Mouse (Mus musculus) olfactory bulb, adult 2 months (tissue): Measurements from ENCODE around the gene Rhbdl1. TPM values are rescaled to one million over a fixed set of nuclear protein-coding genes. Genes with fewer than 3 reads are reported as not detected.

ENCODE experiments used
- H3K27ac ChIP-seq: fragments of 200-500 bp; 2 replicates; pipeline ENCODE4 v1.5.1; 2012; ENCODE audit warnings: low read depth, low read length; ENCODE audit not compliant: insufficient read depth
- H3K4me1 ChIP-seq: fragments of 200-500 bp; 2 replicates; pipeline ENCODE4 v1.6.1; 2012; ENCODE audit warnings: low read length; ENCODE audit not compliant: control insufficient read depth, insufficient read depth
- H3K4me3 ChIP-seq: fragments of 200-500 bp; 2 replicates; pipeline ENCODE4 v1.5.1; 2012; ENCODE audit warnings: mild to moderate bottlenecking, low read depth, low read length, moderate library complexity; ENCODE audit not compliant: insufficient read depth
- CTCF ChIP-seq: fragments of 200-500 bp; IDR thresholded peaks from 2 replicates; pipeline ENCODE4 v1.5.1; 2012; ENCODE audit warnings: low read depth, mild to moderate bottlenecking, low read length, moderate library complexity; ENCODE audit not compliant: insufficient read depth
- POLR2A ChIP-seq: fragments of 200-500 bp; IDR thresholded peaks from 2 replicates; pipeline ENCODE4 v1.6.1; 2012; ENCODE audit warnings: mild to moderate bottlenecking, low read depth, low read length, moderate library complexity; ENCODE audit not compliant: insufficient read depth
- WGBS: fragments of 180-500 bp; shearing (Covaris S2); methylation state at CpG from one replicate; pipeline ENCODE4 v1.1.7; 2018; 5-methylcytosine and 5-hydroxymethylcytosine counted together
- polyA plus RNA-seq: library from polyadenylated mRNA; stranded (reverse); fragments of >200 nt; gene quantifications from 2 replicates; pipeline ENCODE4 v1.2.4, GENCODE M21; 2012; ENCODE audit warnings: low replicate concordance; ENCODE audit not compliant: missing spikeins, insufficient read depth, insufficient read length

Gene Rhbdl1
- polyA plus RNA-seq, 1 experiment = not detected

GRCm38 (mm10) chr17:25795609-25796092, 41.4 kb downstream of the Rhbdl1 start, which contains the start of gene AC134908.4:
Gene AC134908.4 (minus strand): TSS chr17:25795659.
- TF ChIP-seq POLR2A (no peak), CTCF (no peak)
- peak within 1 kb of the TSS; percentile 73 for H3K27ac ChIP-seq
- H3K4me3 ChIP-seq = peak within 1 kb of the TSS; percentile 54
- WGBS = 40% methylated on average over 6 of the region's 6 CpGs
- H3K4me1 ChIP-seq = peaks cover 39% of the 10 kb centered on the region

GRCm38 (mm10) chr17:25794998-25795397, 42.1 kb downstream of the Rhbdl1 start:
- TF ChIP-seq POLR2A = no peak
- no peak for TF ChIP-seq CTCF
- Histone ChIP-seq H3K4me1 (peaks cover 41% of the 10 kb centered on the region), H3K27ac (peak overlapping the region; percentile 70), H3K4me3 (peak overlapping the region; percentile 17)
- 52% methylated on average over 17 of the region's 17 CpGs for WGBS

GRCm38 (mm10) chr17:25794197-25794596, 42.9 kb downstream of the Rhbdl1 start:
- no peak for TF ChIP-seq CTCF
- no peak for TF ChIP-seq POLR2A
- Histone ChIP-seq H3K27ac (no peak overlapping the region), H3K4me3 (no peak overlapping the region), H3K4me1 (peaks cover 41% of the 10 kb centered on the region)
- WGBS = 20% methylated on average over 13 of the region's 13 CpGs

GRCm38 (mm10) chr17:25792615-25793014, 44.5 kb downstream of the Rhbdl1 start, which contains the start of gene Fam173a:
Gene Fam173a (minus strand): TSS chr17:25792901.
- peak within 1 kb of the TSS; percentile 84 for H3K4me3 ChIP-seq
- under 1% methylated on average over 14 of the region's 14 CpGs for WGBS
- peaks cover 41% of the 10 kb centered on the region for H3K4me1 ChIP-seq
- peak within 1 kb of the TSS; percentile 98 for H3K27ac ChIP-seq
- TF ChIP-seq POLR2A = no peak
- TF ChIP-seq CTCF = no peak

GRCm38 (mm10) chr17:25791843-25792527, 45.1 kb downstream of the Rhbdl1 start:
- WGBS = under 1% methylated on average over 45 of the region's 45 CpGs
- Histone ChIP-seq H3K27ac (peak overlapping the region; percentile 98), H3K4me1 (peaks cover 41% of the 10 kb centered on the region), H3K4me3 (peak overlapping the region; percentile 84)
- TF ChIP-seq POLR2A (peak; percentile 49; the same call in 1 of the 2 replicates), CTCF (no peak)

- 16% methylated on average over 19 of the region's 19 CpGs for WGBS
- TF ChIP-seq CTCF (no peak), POLR2A (no peak)
- peak overlapping the region; percentile 98; the same call in 1 of the 2 replicates for H3K27ac ChIP-seq
- H3K4me1 ChIP-seq = peaks cover 37% of the 10 kb centered on the region
- peak overlapping the region; percentile 84 for H3K4me3 ChIP-seq
Measured at GRCm38 (mm10) chr17:25791320-25791842, 45.7 kb downstream of the Rhbdl1 start.

- TF ChIP-seq CTCF (no peak), POLR2A (no peak)
- no peak overlapping the region for H3K27ac ChIP-seq
- 94% methylated on average over 9 of the region's 9 CpGs for WGBS
- H3K4me3 ChIP-seq = no peak overlapping the region
- H3K4me1 ChIP-seq = peaks cover 25% of the 10 kb centered on the region
Measured at GRCm38 (mm10) chr17:25786781-25787504, 50.2 kb downstream of the Rhbdl1 start.

- peaks cover 21% of the 10 kb centered on the region for H3K4me1 ChIP-seq
- H3K27ac ChIP-seq = peak within 1 kb of the TSS; percentile 38
- TF ChIP-seq POLR2A = no peak
- TF ChIP-seq CTCF = no peak
- peak within 1 kb of the TSS; percentile 64 for H3K4me3 ChIP-seq
- 73% methylated on average over 3 of the region's 3 CpGs for WGBS
Measured at GRCm38 (mm10) chr17:25786280-25786679, 50.8 kb downstream of the Rhbdl1 start, which contains the start of gene Ccdc78. Gene Ccdc78 (plus strand): TSS chr17:25786580.

- TF ChIP-seq POLR2A = peak; percentile 72
- no peak for TF ChIP-seq CTCF
- 0% methylated on average over 23 of the region's 23 CpGs for WGBS
- Histone ChIP-seq H3K27ac (peak within 1 kb of the TSS; percentile 38), H3K4me1 (peaks cover 15% of the 10 kb centered on the region), H3K4me3 (peak within 1 kb of the TSS; percentile 64)
Measured at GRCm38 (mm10) chr17:25785281-25785745, 51.8 kb downstream of the Rhbdl1 start, which contains the start of gene Haghl. Gene Haghl (minus strand): TSS chr17:25785673.

Other genes starting within 250 kb of the Rhbdl1 start
- not detected in 2 replicates for gene Gng13, start 120.1 kb downstream of the Rhbdl1 start, polyA plus RNA-seq
- gene Chtf18, start 109.9 kb downstream of the Rhbdl1 start, polyA plus RNA-seq = not detected in 2 replicates
- not detected in 2 replicates for gene Rpusd1, start 109.6 kb downstream of the Rhbdl1 start, polyA plus RNA-seq
- gene Mslnl, start 101.3 kb downstream of the Rhbdl1 start, polyA plus RNA-seq = not detected in 2 replicates
- not detected in 2 replicates for gene Msln, start 82.9 kb downstream of the Rhbdl1 start, polyA plus RNA-seq
- gene Narfl, start 63.5 kb downstream of the Rhbdl1 start, polyA plus RNA-seq = not detected in 2 replicates
- not detected in 2 replicates for gene Haghl, start 51.6 kb downstream of the Rhbdl1 start, polyA plus RNA-seq
- gene Ccdc78, start 50.7 kb downstream of the Rhbdl1 start, polyA plus RNA-seq = not detected in 2 replicates
- not detected in 2 replicates for gene Fam173a, start 44.4 kb downstream of the Rhbdl1 start, polyA plus RNA-seq
- not detected in 2 replicates for gene AC134908.4, start 41.6 kb downstream of the Rhbdl1 start, polyA plus RNA-seq
- not detected in 2 replicates for gene Metrn, start 40.2 kb downstream of the Rhbdl1 start, polyA plus RNA-seq
- not detected in 2 replicates for gene Fbxl16, start 28.2 kb downstream of the Rhbdl1 start, polyA plus RNA-seq
- not detected in 2 replicates for gene Wdr24, start 13.7 kb downstream of the Rhbdl1 start, polyA plus RNA-seq
- gene Jmjd8, start 8.4 kb downstream of the Rhbdl1 start, polyA plus RNA-seq = not detected in 2 replicates
- gene Stub1, start 3.9 kb downstream of the Rhbdl1 start, polyA plus RNA-seq = not detected in 2 replicates
- gene Gm20683, start 4.5 kb upstream of the Rhbdl1 start, polyA plus RNA-seq = not detected in 2 replicates
- gene Rhot2, start 7.6 kb upstream of the Rhbdl1 start, polyA plus RNA-seq = not detected in 2 replicates
- not detected in 2 replicates for gene Wdr90, start 24.2 kb upstream of the Rhbdl1 start, polyA plus RNA-seq
- not detected in 2 replicates for gene Mcrip2, start 31.5 kb upstream of the Rhbdl1 start, polyA plus RNA-seq
- not detected in 2 replicates for gene Mettl26, start 37.8 kb upstream of the Rhbdl1 start, polyA plus RNA-seq
- gene Wfikkn1, start 43.6 kb upstream of the Rhbdl1 start, polyA plus RNA-seq = not detected in 2 replicates
- not detected in 2 replicates for gene Rab40c, start 82.4 kb upstream of the Rhbdl1 start, polyA plus RNA-seq
- gene Pigq, start 107.6 kb upstream of the Rhbdl1 start, polyA plus RNA-seq = not detected in 2 replicates
- not detected in 2 replicates for gene Nhlrc4, start 107.7 kb upstream of the Rhbdl1 start, polyA plus RNA-seq
- gene A930017K11Rik, start 115.3 kb upstream of the Rhbdl1 start, polyA plus RNA-seq = not detected in 2 replicates
- not detected in 2 replicates for gene Capn15, start 148.5 kb upstream of the Rhbdl1 start, polyA plus RNA-seq
- not detected in 2 replicates for gene Rab11fip3, start 232.3 kb upstream of the Rhbdl1 start, polyA plus RNA-seq